Mouse (Mus musculus) kidney, adult 2 months (tissue): ENCODE data around the gene 4930452B06Rik. TPM values are rescaled to one million over a fixed set of nuclear protein-coding genes. Genes with fewer than 3 reads are reported as not detected.

Experiments
- DNase-seq: peaks from one replicate; pipeline ENCODE4 v3.0.0; 2021
- H3K27ac ChIP-seq: fragments of 200-500 bp; 2 replicates; pipeline ENCODE4 v1.5.1; 2012; ENCODE audit warnings: low read depth, low read length, control low read depth, inconsistent platforms; ENCODE audit not compliant: insufficient read depth
- H3K27me3 ChIP-seq: fragments of 200-500 bp; replicated peaks from 2 replicates; pipeline ENCODE4 v1.6.1; 2012; ENCODE audit warnings: mild to moderate bottlenecking, moderate library complexity, low read length, inconsistent platforms; ENCODE audit not compliant: control insufficient read depth, insufficient read depth
- H3K36me3 ChIP-seq: fragments of 200-500 bp; 2 replicates; pipeline ENCODE4 v1.6.1; 2012; ENCODE audit warnings: mild to moderate bottlenecking, moderate library complexity, low read length, inconsistent platforms; ENCODE audit not compliant: control insufficient read depth, insufficient read depth
- H3K4me1 ChIP-seq: fragments of 200-500 bp; 2 replicates; pipeline ENCODE4 v1.6.1; 2011; ENCODE audit warnings: low read length; ENCODE audit not compliant: control insufficient read depth, insufficient read depth
- H3K4me3 ChIP-seq: fragments of 200-500 bp; 2 replicates; pipeline ENCODE4 v1.5.1; 2011; ENCODE audit warnings: mild to moderate bottlenecking, low read depth, low read length, control low read depth; ENCODE audit not compliant: insufficient read depth
- CTCF ChIP-seq: fragments of 200-500 bp; conservative IDR thresholded peaks from 2 replicates; pipeline ENCODE4 v1.5.1; 2011; ENCODE audit warnings: low read depth, mild to moderate bottlenecking, control low read depth, low read length, moderate library complexity, mixed read lengths; ENCODE audit not compliant: insufficient read depth, insufficient read length
- POLR2A ChIP-seq: fragments of 200-500 bp; IDR thresholded peaks from one replicate; pipeline ENCODE4 v1.6.1; 2011; ENCODE audit warnings: low read depth, low read length, control low read depth
- WGBS: fragments of 180-500 bp; shearing (Covaris S2); methylation state at CpG from one replicate; pipeline ENCODE4 v1.1.7; 2018; 5-methylcytosine and 5-hydroxymethylcytosine counted together
- polyA plus RNA-seq: library from polyadenylated mRNA; depleted of rRNA; stranded (reverse); fragments of >200 nt; gene quantifications from 2 replicates; pipeline ENCODE4 v1.2.3, GENCODE M21; 2012

4930452B06Rik gene
- polyA plus RNA-seq, 1 experiment = 0.58 TPM

DNA sequence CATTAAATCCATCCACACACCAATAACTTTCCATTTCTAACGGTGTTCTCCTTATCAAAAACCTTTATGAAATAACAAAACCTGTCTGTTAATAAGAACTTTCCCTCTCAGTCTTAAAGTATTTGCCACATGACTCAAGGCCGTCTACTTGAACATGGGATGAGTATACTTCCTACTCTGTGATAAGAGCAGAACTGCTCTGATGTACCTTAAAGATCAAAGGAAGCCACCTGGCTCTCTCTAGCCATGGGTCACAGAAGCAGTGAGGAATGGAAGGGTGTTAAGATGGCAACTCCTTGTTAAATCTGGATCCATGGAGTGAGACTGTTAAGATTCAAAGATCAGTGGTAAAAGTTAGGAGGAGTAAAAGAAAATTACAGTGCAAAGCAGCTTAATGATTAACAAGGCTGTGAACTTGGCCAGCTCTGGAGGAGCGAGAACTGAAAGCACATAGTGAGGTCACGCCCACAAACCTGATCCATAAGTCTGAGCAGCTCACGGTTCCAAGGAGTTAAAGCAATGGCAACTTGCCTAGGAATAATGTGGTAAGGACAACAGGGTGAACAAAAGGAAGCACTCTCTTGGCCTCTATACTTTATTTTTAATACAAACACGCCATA, 235.3 kb downstream of the 4930452B06Rik start:
- DNase-seq = peak; percentile 90
- Histone ChIP-seq H3K27ac (no peak overlapping the region), H3K27me3 (no peaks in the 10 kb centered on the region), H3K4me3 (no peak overlapping the region), H3K36me3 (no peaks in the 10 kb centered on the region), H3K4me1 (peaks cover 2% of the 10 kb centered on the region; the same call in 1 of the 2 replicates)
- TF ChIP-seq POLR2A = no peak
- TF ChIP-seq CTCF = no peak
- 41% methylated on average over 6 of the region's 6 CpGs for WGBS

DNA sequence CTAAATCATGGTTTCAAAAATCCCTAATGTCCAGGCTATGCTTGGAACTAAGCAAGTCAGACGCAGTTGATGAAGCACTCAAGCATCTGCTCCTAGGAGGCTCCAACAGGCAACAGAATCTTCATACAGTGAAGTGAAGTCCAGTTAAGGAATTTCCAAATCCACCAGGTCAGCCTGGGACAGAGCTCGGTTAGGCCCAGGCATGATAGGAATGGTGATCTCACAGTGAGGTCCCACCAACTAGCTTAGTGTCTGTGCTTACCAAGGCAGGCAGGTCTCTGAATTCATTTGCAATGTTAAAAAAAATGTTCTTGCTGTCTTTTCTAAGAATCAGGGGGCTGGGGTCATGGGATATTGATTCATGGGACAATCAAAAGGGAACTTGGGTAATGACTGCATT, 236.3 kb downstream of the 4930452B06Rik start:
- H3K4me1 ChIP-seq = peaks cover 2% of the 10 kb centered on the region; the same call in 1 of the 2 replicates
- DNase-seq = no peak
- H3K27me3 ChIP-seq = no peaks in the 10 kb centered on the region
- no peak for TF ChIP-seq POLR2A
- no peak overlapping the region for H3K4me3 ChIP-seq
- WGBS = 87% methylated on average over 2 of the region's 2 CpGs
- no peaks in the 10 kb centered on the region for H3K36me3 ChIP-seq
- no peak overlapping the region for H3K27ac ChIP-seq

DNA sequence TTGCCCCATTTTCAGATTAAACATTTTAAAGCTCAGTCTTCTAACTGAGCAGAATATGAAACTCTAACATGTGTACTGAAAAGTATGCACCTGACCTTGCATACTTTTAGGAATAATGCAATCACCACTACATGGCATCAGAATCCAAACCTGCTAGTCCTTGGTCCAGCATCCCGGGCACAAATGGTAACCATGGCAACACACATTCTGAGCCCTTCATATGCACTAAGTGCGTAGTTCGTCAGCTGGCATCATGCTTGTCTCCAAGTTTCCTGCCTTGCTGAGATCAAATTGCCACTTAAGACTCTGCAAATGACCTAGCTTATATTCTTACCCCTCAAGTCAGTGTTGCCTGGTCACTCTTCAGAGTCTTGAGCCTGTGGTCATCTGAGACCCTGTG, 243.2 kb downstream of the 4930452B06Rik start:
- no peaks in the 10 kb centered on the region for H3K4me1 ChIP-seq
- no peak for DNase-seq
- no peak overlapping the region for H3K4me3 ChIP-seq
- 86% methylated on average over 3 of the region's 3 CpGs for WGBS
- H3K27me3 ChIP-seq = no peaks in the 10 kb centered on the region
- TF ChIP-seq POLR2A (no peak), CTCF (no peak)
- no peak overlapping the region for H3K27ac ChIP-seq
- H3K36me3 ChIP-seq = no peaks in the 10 kb centered on the region

DNA sequence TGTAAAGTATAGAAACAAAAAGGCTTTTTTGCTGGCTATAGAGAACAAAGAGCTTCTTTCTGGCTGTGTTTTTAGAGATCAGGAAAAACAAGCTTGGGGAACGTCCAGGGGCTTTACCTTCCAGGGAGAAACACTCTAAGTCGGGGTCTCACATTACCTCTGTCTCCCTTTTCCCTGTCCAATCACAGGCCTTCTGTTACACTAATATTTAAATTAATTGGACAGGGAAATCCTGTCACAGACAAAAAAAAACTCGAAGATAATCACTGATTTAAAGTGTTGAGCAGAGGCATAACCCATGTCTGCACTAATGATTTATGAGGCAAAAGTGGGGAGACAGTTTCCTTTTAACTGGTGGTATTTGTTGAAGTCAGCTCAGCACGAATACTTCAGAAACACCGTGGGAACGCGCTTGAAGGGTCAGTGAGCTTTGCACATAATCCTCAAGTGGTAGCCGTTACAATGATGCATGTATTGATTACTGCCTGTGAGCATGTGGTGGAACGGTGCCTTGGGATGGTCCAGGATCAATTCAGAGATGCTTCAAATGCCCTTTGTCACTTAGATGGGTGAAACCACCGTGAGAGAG, 244.7 kb downstream of the 4930452B06Rik start:
- Histone ChIP-seq H3K27me3 (no peaks in the 10 kb centered on the region), H3K4me1 (no peaks in the 10 kb centered on the region), H3K4me3 (no peak overlapping the region), H3K27ac (no peak overlapping the region), H3K36me3 (no peaks in the 10 kb centered on the region)
- TF ChIP-seq CTCF (no peak), POLR2A (no peak)
- DNase-seq = no peak
- 17% methylated on average over 10 of the region's 10 CpGs for WGBS

DNA sequence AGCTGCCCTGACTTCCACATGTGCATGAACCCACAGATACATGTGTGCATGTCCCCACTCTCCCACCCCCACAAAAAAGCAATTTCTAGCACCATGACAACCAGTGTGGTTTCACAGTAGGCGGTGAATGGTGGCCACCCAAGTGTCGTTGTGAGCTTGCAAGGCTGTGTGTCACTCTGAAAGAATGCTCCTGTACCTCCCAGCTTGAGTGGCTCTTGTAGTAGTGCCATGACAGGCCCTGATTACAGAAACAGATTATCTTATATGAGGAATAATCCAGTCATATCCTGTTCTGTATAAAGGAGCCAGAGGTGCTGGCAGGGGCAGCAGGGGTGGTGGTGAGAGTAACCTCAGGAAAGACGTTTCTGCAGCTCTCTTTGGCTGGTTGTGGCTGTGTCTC, 247.4 kb downstream of the 4930452B06Rik start:
- WGBS = 68% methylated on average over 3 of the region's 3 CpGs
- no peak for TF ChIP-seq POLR2A
- TF ChIP-seq CTCF = no peak

DNA sequence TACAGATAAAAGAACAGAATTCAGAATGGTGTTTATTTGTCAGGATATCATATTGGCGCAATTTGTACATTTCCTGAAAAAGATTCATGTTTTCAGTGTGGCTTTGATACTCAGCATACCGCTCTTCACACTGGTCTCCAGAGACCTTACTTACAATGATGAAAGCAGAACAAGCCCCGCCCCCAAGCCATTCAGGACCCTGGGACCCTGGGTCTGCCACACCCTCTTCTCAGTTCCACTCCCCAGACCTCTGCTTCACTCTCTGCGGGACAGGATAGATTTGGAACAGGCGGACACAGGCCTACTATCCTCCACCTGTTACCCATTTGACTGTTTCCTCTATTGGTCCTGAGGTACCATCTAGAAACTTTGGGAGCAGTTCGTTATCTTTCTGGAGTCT, 260.1 kb downstream of the 4930452B06Rik start:
- Histone ChIP-seq H3K4me3 (no peak overlapping the region), H3K36me3 (no peaks in the 10 kb centered on the region), H3K27me3 (no peaks in the 10 kb centered on the region), H3K27ac (no peak overlapping the region), H3K4me1 (no peaks in the 10 kb centered on the region)
- 79% methylated on average over 6 of the region's 6 CpGs for WGBS
- DNase-seq = no peak
- TF ChIP-seq CTCF = no peak
- TF ChIP-seq POLR2A = no peak

More for the DNA sequence above, 247.4 kb downstream of the 4930452B06Rik start:
- Histone ChIP-seq H3K36me3 (no peaks in the 10 kb centered on the region), H3K4me1 (no peaks in the 10 kb centered on the region), H3K27ac (no peak overlapping the region), H3K4me3 (no peak overlapping the region), H3K27me3 (no peaks in the 10 kb centered on the region)
- DNase-seq = no peak

DNA sequence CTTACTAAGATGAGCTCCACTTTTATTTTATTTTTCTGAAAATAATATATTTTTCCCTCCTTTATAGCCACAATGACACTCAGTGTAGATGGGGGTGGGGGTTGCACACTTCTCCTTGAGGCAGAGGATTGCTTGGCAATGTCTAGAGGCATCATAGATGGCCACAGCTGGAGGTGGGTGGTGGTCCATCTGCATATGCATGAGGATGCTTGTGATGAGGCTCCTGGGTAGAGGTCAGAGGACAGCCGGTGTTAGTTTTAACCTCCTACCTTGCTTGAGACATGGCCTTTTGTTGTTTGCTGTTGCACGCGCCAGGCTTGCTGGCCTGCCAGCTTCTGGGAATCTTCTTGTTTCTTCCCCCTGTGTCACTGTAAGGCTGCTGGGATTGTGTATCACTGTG, 262.7 kb downstream of the 4930452B06Rik start:
- H3K36me3 ChIP-seq = no peaks in the 10 kb centered on the region
- H3K27me3 ChIP-seq = no peaks in the 10 kb centered on the region
- no peaks in the 10 kb centered on the region for H3K4me1 ChIP-seq
- TF ChIP-seq CTCF (no peak), POLR2A (no peak)
- no peak for DNase-seq
- no peak overlapping the region for H3K4me3 ChIP-seq
- 94% methylated on average over 3 of the region's 3 CpGs for WGBS
- no peak overlapping the region for H3K27ac ChIP-seq
